Mouse (Mus musculus) limb, embryonic 14.5 days (tissue): ENCODE results near the gene Creg1. TPM values are rescaled to one million over a fixed set of nuclear protein-coding genes. Genes with fewer than 3 reads are reported as not detected.
"Not testable (repeated sequence)": the region's sequence is repeated elsewhere in the genome, so short reads cannot be mapped to it uniquely, and the experiment has no call there.

Experiments used
- ATAC-seq: fragments of 200-750 bp; cut with Nextera tagmentation; 2 replicates; pipeline ENCODE4 v1.8.0; 2017; ENCODE audit warnings: low read depth, moderate number of reproducible peaks, moderate TSS enrichment; ENCODE audit not compliant: low FRiP score
- DNase-seq: peaks from one replicate; pipeline ENCODE4 v3.0.0-alpha.2; 2015; ENCODE audit warnings: low spot score
- H3K27ac ChIP-seq: fragments of 300-500 bp; sonication (generic); replicated peaks from 2 replicates; pipeline ENCODE4 v1.5.1; 2014; ENCODE audit warnings: low read depth, mild to moderate bottlenecking, low read length, moderate library complexity, mixed read lengths
- H3K27me3 ChIP-seq: fragments of 300-500 bp; sonication (generic); 2 replicates; pipeline ENCODE4 v1.6.1; 2014; ENCODE audit warnings: low read length, mixed read lengths; ENCODE audit not compliant: control insufficient read depth, insufficient read depth
- H3K36me3 ChIP-seq: fragments of 300-500 bp; sonication (generic); 2 replicates; pipeline ENCODE4 v1.6.1; 2014; ENCODE audit warnings: mild to moderate bottlenecking, low read length, moderate library complexity, mixed read lengths; ENCODE audit not compliant: control insufficient read depth, insufficient read depth
- H3K4me1 ChIP-seq: fragments of 300-500 bp; sonication (generic); 2 replicates; pipeline ENCODE4 v1.6.1; 2014; ENCODE audit warnings: antibody characterized with exemption, low read length, mixed read lengths; ENCODE audit not compliant: control insufficient read depth, insufficient read depth
- H3K4me2 ChIP-seq: fragments of 300-500 bp; sonication (generic); replicated peaks from 2 replicates; pipeline ENCODE4 v1.6.1; 2014; ENCODE audit warnings: low read depth, mild to moderate bottlenecking, low read length, moderate library complexity; ENCODE audit not compliant: severe bottlenecking
- H3K4me3 ChIP-seq: fragments of 300-500 bp; sonication (generic); replicated peaks from 2 replicates; pipeline ENCODE4 v1.5.1; 2014; ENCODE audit warnings: low read length
- H3K9ac ChIP-seq: fragments of 300-500 bp; sonication (generic); 2 replicates; pipeline ENCODE4 v1.6.1; 2014; ENCODE audit warnings: mild to moderate bottlenecking, low read depth, low read length, moderate library complexity; ENCODE audit not compliant: severe bottlenecking
- H3K9me3 ChIP-seq: fragments of 300-500 bp; sonication (generic); 2 replicates; pipeline ENCODE4 v1.6.1; 2016; ENCODE audit warnings: low read length; ENCODE audit not compliant: control insufficient read depth
- POLR2A ChIP-seq: fragments of 200-500 bp; IDR thresholded peaks from 2 replicates; pipeline ENCODE4 v1.8.0; 2012; ENCODE audit warnings: inconsistent platforms, mild to moderate bottlenecking, moderate library complexity, borderline replicate concordance; ENCODE audit not compliant: insufficient read depth, insufficient read length; ENCODE audit errors: extremely low read depth
- WGBS: fragments of 180-500 bp; shearing (Covaris S2); extraction: QIAGEN DNeasy Blood & Tissue Kit; methylation state at CpG from one replicate; pipeline ENCODE4 v1.1.7; 2014; 5-methylcytosine and 5-hydroxymethylcytosine counted together
- polyA plus RNA-seq, 2 experiments: library from polyadenylated mRNA; depleted of rRNA in 1 of 2; stranded (reverse) in 1 of 2; unstranded in 1 of 2; fragments of >200 nt; fragmentation: Nextera tagmentation in 1 of 2; extraction: Ambion mirVana in 1 of 2; gene quantifications; 2 replicates each; pipeline versions ENCODE4 v1.2.1 to v1.2.3; 2012 to 2014

Creg1 gene
- polyA plus RNA-seq, 2 experiments: 22.9 to 68.4 TPM

DNA sequence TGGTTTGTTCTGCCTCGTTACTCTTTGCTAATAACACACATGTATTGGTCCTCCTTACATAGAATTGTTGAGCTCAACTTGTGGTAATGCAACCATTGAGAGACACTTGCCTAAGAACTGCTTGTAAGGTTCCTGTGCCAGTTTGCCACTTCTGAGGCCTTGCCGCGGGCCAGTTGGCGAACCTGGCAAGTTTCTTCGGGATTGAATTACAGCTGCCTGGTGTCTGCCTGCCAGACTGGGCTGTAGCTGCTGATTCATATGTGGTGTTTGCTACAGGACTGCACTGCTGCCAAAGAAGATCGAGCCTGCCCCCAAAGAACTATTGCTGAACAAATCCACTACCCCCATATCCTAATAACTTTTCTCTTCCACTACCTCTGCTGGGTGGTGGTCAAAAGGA lies 9.3 kb upstream of the Creg1 start:
- Histone ChIP-seq H3K9ac (no peak overlapping the region), H3K4me2 (no peak overlapping the region), H3K27me3 (no peaks in the 10 kb centered on the region), H3K9me3 (0 out of 2 replicates have a peak, but pooled peaks cover 3% of the 10 kb centered on the region), H3K4me3 (no peak overlapping the region), H3K36me3 (no peaks in the 10 kb centered on the region), H3K27ac (no peak overlapping the region), H3K4me1 (no peaks in the 10 kb centered on the region)
- ATAC-seq: no peak
- no peak for TF ChIP-seq POLR2A
- WGBS: 87% methylated on average over 6 of the region's 6 CpGs
- no peak for DNase-seq

GRCm38 (mm10) chr1:165755194-165755593 lies 8.4 kb upstream of the Creg1 start:
- no peaks in the 10 kb centered on the region for H3K27me3 ChIP-seq
- H3K9ac ChIP-seq: no peak overlapping the region
- H3K27ac ChIP-seq: no peak overlapping the region
- no peak for DNase-seq
- 25% methylated on average over 4 of the region's 4 CpGs for WGBS
- H3K36me3 ChIP-seq: no peaks in the 10 kb centered on the region
- TF ChIP-seq POLR2A: no peak
- H3K4me1 ChIP-seq: no peaks in the 10 kb centered on the region
- H3K9me3 ChIP-seq: 0 out of 2 replicates have a peak, but pooled peaks cover 3% of the 10 kb centered on the region
- H3K4me3 ChIP-seq: no peak overlapping the region
- no peak for ATAC-seq
- H3K4me2 ChIP-seq: no peak overlapping the region

DNA sequence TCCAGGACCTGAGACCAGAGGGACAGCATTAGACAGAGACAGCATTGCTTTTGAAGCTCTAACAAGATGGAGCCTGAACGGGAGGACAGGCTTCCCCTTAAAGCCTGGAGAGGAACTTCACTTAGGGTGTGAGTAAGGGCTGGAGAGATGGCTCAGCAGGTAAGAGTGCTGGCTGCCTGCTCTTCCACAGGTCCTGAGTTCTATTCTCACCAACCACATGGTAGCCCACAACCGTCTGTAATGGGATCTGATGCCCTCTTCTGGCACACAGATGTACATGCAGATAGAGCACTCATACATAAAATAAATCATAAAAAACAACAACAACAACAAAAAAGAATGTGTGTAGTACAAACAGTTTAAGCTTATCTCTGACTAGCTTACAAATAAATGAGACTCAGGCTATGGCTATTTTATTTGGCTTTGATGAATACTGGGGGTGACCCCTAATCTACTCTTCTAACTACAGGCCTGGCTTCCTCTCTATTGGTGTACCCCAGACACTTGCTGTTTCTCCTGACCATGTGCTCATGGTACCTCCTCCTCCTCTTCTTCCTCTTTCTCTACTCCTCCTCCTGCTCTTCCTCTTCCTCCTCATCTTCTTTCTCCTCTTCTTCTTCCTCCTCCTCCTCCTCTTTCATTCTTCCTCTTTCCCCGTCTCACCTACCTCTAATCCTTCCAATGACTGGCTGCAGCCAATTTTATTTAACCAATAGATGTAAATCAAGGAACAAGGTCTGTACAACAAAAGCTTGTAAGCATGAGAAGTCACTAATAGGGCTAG lies 1.8 kb upstream of the Creg1 start:
- 80% methylated on average over 3 of the region's 3 CpGs for WGBS

GRCm38 (mm10) chr1:165762498-165762897 lies 1.0 kb upstream of the Creg1 start:
- not testable (repeated sequence) for DNase-seq, H3K4me1 ChIP-seq, H3K9me3 ChIP-seq, H3K4me3 ChIP-seq, H3K9ac ChIP-seq, H3K4me2 ChIP-seq, H3K36me3 ChIP-seq, H3K27me3 ChIP-seq, ATAC-seq, H3K27ac ChIP-seq
- 70% methylated on average over 2 of the region's 2 CpGs for WGBS

More for the DNA sequence above, 1.8 kb upstream of the Creg1 start:
- TF ChIP-seq POLR2A: no peak
- Histone ChIP-seq H3K4me3 (no peak overlapping the region), H3K27ac (no peak overlapping the region), H3K9ac (no peak overlapping the region), H3K27me3 (no peaks in the 10 kb centered on the region), H3K36me3 (no peaks in the 10 kb centered on the region), H3K9me3 (no peaks in the 10 kb centered on the region), H3K4me2 (no peak overlapping the region), H3K4me1 (peaks cover 7% of the 10 kb centered on the region; the same call in 1 of the 2 replicates)
- DNase-seq (no peak), ATAC-seq (no peak)

DNA sequence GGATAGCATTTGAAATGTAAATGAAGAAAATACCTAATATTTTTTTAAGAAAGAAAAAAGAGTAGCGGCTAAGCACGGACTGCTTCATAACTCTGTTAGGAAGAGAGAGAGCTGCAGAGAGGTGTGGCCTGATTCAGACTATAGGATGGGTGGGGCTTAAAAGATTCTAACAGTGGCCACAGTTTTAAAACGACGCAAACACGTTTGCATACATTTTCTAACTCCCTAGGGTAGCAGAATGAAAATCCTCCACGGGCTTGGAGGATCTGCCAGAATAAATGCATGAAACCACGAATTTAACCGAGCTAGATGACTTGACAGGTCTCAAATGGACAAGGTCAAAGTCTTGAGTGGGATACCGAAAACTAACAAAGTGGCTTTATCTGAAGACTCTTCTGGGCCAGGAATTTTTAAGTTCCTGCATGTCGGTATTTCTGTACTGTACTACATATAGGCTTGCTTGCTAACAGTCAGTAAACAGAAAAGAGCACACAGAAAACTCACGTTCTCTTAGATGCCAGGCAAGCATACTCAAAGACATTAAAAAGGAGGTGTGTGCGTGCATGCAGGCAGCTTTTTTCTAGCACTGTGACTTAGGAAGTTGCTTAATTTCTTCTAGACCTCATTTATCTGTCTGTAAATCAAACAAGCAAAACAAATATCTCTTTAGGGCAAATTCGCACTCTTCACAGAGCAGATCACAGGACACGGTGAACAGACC lies 472 bp upstream of the Creg1 start:
- Histone ChIP-seq H3K36me3 (no peaks in the 10 kb centered on the region), H3K27me3 (no peaks in the 10 kb centered on the region), H3K27ac (no peak overlapping the region), H3K4me3 (peak overlapping the region; percentile 84), H3K4me2 (peak overlapping the region; percentile 74), H3K4me1 (peaks cover 7% of the 10 kb centered on the region; the same call in 1 of the 2 replicates), H3K9me3 (no peaks in the 10 kb centered on the region), H3K9ac (peak overlapping the region; percentile 68; the same call in 1 of the 2 replicates)
- ATAC-seq (peak; percentile 6; the same call in 1 of the 2 replicates), DNase-seq (no peak)
- WGBS: 23% methylated on average over 14 of the region's 14 CpGs
- TF ChIP-seq POLR2A: no peak
